Mouse (Mus musculus): ENCODE measurements around the gene Sema6d.

The Sema6d gene

DNA sequence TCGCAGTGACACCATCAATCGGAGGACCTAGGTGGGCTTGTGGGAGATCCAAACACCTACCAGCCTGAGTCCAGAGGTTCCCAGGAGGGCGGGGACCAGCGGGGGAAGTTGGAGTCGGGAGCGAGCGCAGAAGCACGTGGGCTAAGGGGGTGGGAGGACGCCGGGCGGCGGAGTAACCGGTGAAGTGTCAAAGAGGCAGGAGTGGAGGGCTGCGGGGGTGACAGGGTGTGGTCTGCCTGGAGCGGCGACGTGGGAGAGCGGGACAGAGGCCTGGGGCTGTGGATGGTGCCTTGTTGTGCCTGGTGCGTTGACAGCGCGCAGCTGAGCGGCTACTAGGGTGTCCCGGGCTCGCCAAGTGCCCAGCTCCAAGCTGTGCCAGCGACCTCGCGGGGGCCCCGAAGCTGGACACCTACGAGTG lies at the start of gene Sema6d:
TSS of gene Sema6d (plus strand) at position 157 of the 418 bp plus-strand sequence.
- no peak for DNase-seq (ENCODE audit: low read depth)

- DNase-seq (ENCODE audit: low read depth) = no peak
Observed at GRCm38 (mm10) chr2:124059910-124060309, 29.9 kb upstream of the Sema6d start.

- DNase-seq (ENCODE audit: low read depth) = no peak
Observed at GRCm38 (mm10) chr2:124068380-124068779, 21.4 kb upstream of the Sema6d start.

DNA sequence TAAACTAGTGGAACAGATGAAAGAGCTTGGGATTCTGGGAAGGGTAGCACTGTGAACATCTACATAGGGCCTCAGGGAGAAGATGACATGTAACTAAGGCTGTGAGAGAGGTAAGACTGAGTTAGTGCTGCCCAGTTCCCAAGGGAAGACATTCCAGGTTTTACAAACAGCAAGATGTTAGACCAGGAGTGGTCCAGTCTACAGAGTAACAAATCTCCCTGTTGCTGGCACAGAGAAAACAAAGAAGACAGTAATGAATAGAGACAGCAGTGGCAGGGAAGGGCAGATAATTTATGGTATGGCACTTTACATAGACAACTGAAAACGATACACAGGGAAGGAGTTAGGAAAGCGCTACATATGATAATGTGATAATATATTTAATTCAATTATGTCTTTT lies 19.1 kb upstream of the Sema6d start:
- no peak for DNase-seq (ENCODE audit: low read depth)

DNA sequence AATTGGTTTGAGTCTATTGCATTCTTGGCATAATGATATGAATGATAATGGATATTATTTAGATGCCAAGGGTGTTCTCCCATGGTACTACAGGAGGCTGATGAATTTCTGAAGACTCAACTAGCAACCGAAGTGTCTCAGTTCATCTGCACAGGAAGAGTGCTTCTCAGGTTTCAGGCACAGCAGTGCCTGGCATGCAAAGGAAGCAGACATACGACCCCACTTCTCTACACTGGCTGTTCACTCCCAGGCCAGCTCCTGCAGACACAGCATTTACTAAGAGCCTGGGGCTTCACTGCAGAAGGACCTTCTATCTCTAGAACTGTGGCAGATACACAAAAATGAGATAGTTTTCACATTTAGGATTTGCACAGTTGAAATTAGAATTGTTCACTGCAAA lies 18.4 kb upstream of the Sema6d start:
- no peak for DNase-seq (ENCODE audit: low read depth)

GRCm38 (mm10) chr2:124090231-124091141 lies 717 bp downstream of the Sema6d start:
- DNase-seq (ENCODE audit: low read depth) = no peak

- DNase-seq (ENCODE audit: low read depth) = no peak
Observed at GRCm38 (mm10) chr2:124099697-124100096, 9.9 kb downstream of the Sema6d start.

DNA sequence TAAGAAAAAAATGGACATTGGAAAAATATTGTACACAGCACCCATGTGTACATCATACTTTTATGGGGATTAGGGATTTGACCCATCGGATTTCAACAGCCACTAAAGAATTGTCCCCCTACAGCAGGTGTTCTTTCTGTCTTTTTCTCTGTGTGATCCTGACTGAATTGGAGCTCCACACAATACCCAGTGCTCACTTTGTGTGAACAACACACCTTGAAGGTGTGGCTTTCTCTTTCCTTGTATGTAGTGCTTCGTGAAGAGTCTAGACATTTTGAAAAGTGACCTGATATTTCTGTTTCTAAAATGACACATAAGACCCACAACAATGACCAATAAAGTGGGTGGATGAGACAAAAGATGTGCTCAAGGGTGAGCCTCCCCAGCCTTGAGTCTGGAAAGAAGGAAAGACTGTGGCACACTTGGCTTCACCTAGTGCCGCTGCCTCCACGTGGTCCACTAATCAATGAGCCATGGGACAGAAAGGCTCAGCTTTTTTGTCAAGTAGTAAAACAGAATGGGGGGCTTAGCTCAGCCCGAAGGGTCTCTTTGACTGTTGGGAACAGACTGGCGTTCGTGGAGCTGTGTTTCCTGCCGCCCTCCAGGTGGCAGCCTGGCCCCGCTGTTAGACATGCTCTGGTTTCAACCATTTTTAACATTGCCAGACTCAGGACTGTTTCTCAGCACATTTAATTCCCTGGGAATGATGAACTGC lies 10.9 kb downstream of the Sema6d start:
- DNase-seq (ENCODE audit: low read depth) = no peak

DNA sequence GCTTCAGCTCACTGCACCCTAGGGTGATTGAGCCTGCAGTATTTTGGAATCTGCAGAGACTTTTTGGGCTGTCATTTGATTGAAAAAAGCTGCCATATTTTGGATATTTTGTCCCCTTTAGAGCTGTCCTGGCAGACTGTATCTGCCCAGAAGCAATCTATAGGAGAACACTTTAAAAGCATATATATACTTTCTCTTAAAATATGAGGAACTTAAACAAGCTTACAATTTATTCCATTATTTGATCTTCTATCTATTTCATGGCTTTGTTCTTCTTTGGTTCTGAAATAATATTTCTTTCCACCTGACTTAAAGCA lies 11.4 kb downstream of the Sema6d start:
- DNase-seq (ENCODE audit: low read depth) = no peak

GRCm38 (mm10) chr2:124101580-124101979 lies 11.8 kb downstream of the Sema6d start:
- no peak for DNase-seq (ENCODE audit: low read depth)

DNA sequence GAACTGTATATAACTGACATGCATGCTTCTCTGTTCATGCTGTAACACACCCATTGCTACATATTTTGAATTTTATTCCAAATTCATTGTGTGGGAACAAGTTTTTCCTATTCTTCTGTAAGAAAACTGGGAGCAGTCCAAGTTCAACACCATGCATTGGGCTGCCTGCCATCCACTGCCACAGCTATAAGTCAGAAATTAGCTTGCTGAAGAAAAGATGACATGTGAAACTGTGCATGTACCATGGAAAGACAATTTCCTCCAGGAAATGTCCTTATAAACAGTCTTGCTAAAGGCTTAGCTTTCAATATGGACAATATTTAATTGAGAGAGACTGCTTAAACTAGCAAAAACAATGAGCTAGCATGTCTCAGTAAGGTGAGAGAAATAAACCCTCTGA lies 13.5 kb downstream of the Sema6d start:
- DNase-seq (ENCODE audit: low read depth) = no peak

GRCm38 (mm10) chr2:124118469-124119243 lies 28.9 kb downstream of the Sema6d start:
- DNase-seq (ENCODE audit: low read depth) = no peak

GRCm38 (mm10) chr2:124120355-124120754 lies 30.6 kb downstream of the Sema6d start:
- no peak for DNase-seq (ENCODE audit: low read depth)

DNA sequence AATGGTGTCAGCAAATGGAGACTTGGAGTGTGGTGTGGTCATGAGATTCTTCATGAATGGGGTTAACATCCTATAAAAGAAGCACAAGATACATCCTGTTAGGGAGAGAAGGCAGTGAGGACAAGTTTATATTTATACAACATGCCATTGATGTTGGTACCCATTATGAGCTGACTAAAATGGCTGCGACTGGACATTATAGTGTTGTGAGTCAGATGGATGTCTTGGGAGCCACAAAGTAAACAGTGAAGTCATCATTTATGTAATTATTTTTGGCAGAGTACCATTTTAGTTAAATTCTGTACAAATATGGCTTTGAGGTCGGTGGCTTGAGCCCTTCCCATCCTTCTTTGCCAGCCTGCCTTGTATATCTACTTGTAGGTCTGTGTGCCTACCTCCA lies 31.8 kb downstream of the Sema6d start:
- no peak for DNase-seq (ENCODE audit: low read depth)

DNA sequence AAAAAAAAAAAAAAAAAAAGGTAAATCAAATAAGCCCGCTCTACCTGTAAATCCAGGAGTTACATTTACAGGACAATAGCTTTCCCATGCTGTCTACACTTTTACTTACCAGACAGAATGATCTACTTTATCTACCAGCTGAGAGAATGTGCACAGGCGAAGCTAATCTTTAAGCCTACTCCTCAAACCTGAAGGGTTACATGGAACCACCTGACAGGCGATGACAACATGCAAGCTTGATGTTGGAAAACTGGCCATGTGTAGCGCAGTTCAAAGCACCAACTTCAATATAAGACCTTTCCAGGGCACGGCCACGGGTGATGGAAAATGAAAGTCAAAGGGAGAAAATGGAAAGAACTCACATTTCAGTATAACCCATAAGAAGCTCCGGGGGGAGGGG lies 35.7 kb downstream of the Sema6d start:
- DNase-seq (ENCODE audit: low read depth) = no peak

DNA sequence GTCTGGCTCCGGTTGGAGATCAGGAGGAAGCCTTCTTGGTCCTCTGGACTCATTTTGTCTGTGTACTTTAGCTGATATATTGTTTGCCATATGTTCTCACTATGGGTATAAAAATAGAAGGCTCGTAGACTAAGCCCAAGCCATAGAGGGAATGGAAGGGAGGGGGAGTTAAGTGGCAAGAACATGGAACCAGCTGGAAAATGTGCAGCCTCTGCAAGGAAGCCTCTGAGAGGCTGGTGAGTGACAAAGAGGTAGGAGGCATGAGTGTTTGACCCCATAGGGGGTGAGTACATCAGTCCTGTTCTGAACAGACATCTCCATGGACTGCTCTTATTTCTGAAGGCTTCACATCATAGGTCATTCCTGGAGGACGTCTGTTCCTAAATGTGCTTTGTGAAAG lies 37.1 kb downstream of the Sema6d start:
- no peak for DNase-seq (ENCODE audit: low read depth)

- DNase-seq (ENCODE audit: low read depth) = no peak
Observed at GRCm38 (mm10) chr2:124130876-124131275, 41.1 kb downstream of the Sema6d start.

- DNase-seq (ENCODE audit: low read depth) = no peak
Observed at GRCm38 (mm10) chr2:124141510-124142044, 51.8 kb downstream of the Sema6d start.

DNA sequence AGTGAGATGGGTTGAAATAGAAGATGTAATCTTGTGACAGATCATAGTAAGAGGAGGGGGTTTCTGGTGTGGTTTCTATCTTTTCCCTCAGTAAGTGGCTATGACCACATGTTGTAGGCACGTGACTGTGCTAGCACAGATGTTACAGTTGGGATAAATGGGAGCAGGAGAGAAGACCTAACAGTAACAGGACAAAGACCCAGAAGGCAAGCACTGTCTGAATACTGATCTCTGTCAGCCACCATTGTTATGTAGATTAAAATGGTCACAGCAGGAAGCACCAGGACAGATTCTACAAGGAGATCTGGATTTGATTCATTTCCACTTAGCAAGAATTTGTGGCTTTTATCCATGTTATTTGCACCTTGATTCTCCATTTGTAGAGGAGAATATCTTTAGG lies 55.8 kb downstream of the Sema6d start:
- no peak for DNase-seq (ENCODE audit: low read depth)

- DNase-seq (ENCODE audit: low read depth) = no peak
Observed at GRCm38 (mm10) chr2:124158158-124158557, 68.4 kb downstream of the Sema6d start.

GRCm38 (mm10) chr2:124162001-124162599 lies 72.3 kb downstream of the Sema6d start:
- DNase-seq (ENCODE audit: low read depth) = no peak

DNA sequence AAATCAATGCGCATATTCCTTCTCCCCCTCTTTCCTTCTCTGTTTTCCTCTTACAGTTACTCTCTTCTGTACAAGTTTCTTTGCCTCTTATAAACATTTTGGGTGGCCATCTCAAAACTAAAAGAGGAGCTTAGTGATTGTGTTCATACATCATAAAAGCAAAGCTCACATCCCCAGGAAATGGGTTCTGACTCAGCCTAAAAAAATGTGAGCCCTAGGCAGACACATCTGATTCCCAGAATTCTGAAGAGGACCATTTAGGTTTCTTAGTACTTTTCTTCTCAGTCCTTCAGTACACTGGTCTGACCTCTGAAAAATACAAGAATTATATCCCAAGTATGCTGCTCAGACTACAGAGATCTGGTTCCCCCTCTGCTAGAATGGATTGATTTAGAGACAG lies 78.6 kb downstream of the Sema6d start:
- no peak for DNase-seq (ENCODE audit: low read depth)
